Mouse (Mus musculus) intestine, postnatal 0 days (tissue): ENCODE measurements around the gene Fut2. TPM values are rescaled to one million over a fixed set of nuclear protein-coding genes. Genes with fewer than 3 reads are reported as not detected.

Source experiments
- ATAC-seq: fragments of 200-750 bp; cut with Nextera tagmentation; 2 replicates; pipeline ENCODE4 v1.8.0; 2017; ENCODE audit warnings: mild to moderate bottlenecking, moderate TSS enrichment, moderate library complexity
- H3K27ac ChIP-seq: fragments of 300-500 bp; sonication (generic); 2 replicates; pipeline ENCODE4 v1.5.1; 2014; ENCODE audit warnings: mild to moderate bottlenecking, low read depth, low read length, moderate library complexity
- H3K27me3 ChIP-seq: fragments of 300-500 bp; sonication (generic); replicated peaks from 2 replicates; pipeline ENCODE4 v1.6.1; 2014; ENCODE audit warnings: low read length, mixed read lengths; ENCODE audit not compliant: control insufficient read depth, insufficient read depth
- H3K36me3 ChIP-seq: fragments of 300-500 bp; sonication (generic); 2 replicates; pipeline ENCODE4 v1.6.1; 2014; ENCODE audit warnings: mild to moderate bottlenecking, moderate library complexity; ENCODE audit not compliant: control insufficient read depth, insufficient read depth
- H3K4me1 ChIP-seq: fragments of 300-500 bp; sonication (generic); replicated peaks from 2 replicates; pipeline ENCODE4 v1.6.1; 2014; ENCODE audit warnings: antibody characterized with exemption, low read length, mixed read lengths; ENCODE audit not compliant: control insufficient read depth, insufficient read depth
- H3K4me2 ChIP-seq: fragments of 300-500 bp; sonication (generic); replicated peaks from 2 replicates; pipeline ENCODE4 v1.6.1; 2014; ENCODE audit warnings: low read depth, mild to moderate bottlenecking, moderate library complexity
- H3K4me3 ChIP-seq: fragments of 300-500 bp; sonication (generic); 2 replicates; pipeline ENCODE4 v1.5.1; 2014; ENCODE audit warnings: low read depth, low read length
- H3K9ac ChIP-seq: fragments of 300-500 bp; sonication (generic); 2 replicates; pipeline ENCODE4 v1.6.1; 2014; ENCODE audit warnings: mild to moderate bottlenecking, low read depth, low read length
- H3K9me3 ChIP-seq: fragments of 300-500 bp; sonication (generic); 2 replicates; pipeline ENCODE4 v1.6.1; 2016; ENCODE audit warnings: mixed run types; ENCODE audit not compliant: control insufficient read depth
- CTCF ChIP-seq: sonication (generic); IDR thresholded peaks from 2 replicates; pipeline ENCODE4 v1.5.1; 2016; ENCODE audit warnings: low read depth, mild to moderate bottlenecking, control low read depth, antibody characterized with exemption, moderate library complexity
- WGBS: fragments of 180-500 bp; shearing (Covaris S2); extraction: QIAGEN DNeasy Blood & Tissue Kit; methylation state at CpG from one replicate; pipeline ENCODE4 v1.1.7; 2014; 5-methylcytosine and 5-hydroxymethylcytosine counted together
- polyA plus RNA-seq: library from polyadenylated mRNA; unstranded; fragments of >200 nt; fragmentation: Nextera tagmentation; extraction: Ambion mirVana; gene quantifications from 2 replicates; pipeline ENCODE4 v1.2.1, GENCODE M21; 2015

Gene Fut2
- 2.9 and 3.6 TPM in 2 replicates for polyA plus RNA-seq

- Histone ChIP-seq H3K9ac (no peak within 1 kb of the TSS), H3K4me3 (peak within 1 kb of the TSS; percentile 1; the same call in 1 of the 2 replicates)
- no peak; the same call in 1 of the 2 replicates for ATAC-seq
Observed at GRCm38 (mm10) chr7:45666161-45666560, at the start of gene Fut2. Gene Fut2, minus strand, starts transcription at chr7:45666394.

GRCm38 (mm10) chr7:45715090-45715708 is 49.0 kb upstream of the Fut2 start, which contains the start of gene Rpl18:
Gene Rpl18, plus strand, starts transcription at chr7:45715457.
- Histone ChIP-seq H3K9ac (peak within 1 kb of the TSS; percentile 86), H3K27ac (peak within 1 kb of the TSS; percentile 99), H3K36me3 (peaks cover 39% of the 10 kb centered on the region), H3K4me1 (peaks cover 21% of the 10 kb centered on the region; the same call in 1 of the 2 replicates), H3K4me3 (peak within 1 kb of the TSS; percentile 70), H3K27me3 (no peaks in the 10 kb centered on the region), H3K9me3 (no peaks in the 10 kb centered on the region), H3K4me2 (peak within 1 kb of the TSS; percentile 88)
- TF ChIP-seq CTCF, result 0 out of 2 replicates have a peak, but pooled peaks have one; percentile 20
- WGBS, result 4% methylated on average over 34 of the region's 34 CpGs
- peak; percentile 76 for ATAC-seq

More at GRCm38 (mm10) chr7:45666161-45666560, at the start of gene Fut2:
- no peaks in the 10 kb centered on the region for H3K4me1 ChIP-seq
- H3K4me2 ChIP-seq, result peak within 1 kb of the TSS; percentile 1; the same call in 1 of the 2 replicates
- peaks cover 51% of the 10 kb centered on the region for H3K27me3 ChIP-seq
- no peaks in the 10 kb centered on the region for H3K9me3 ChIP-seq
- H3K36me3 ChIP-seq, result no peaks in the 10 kb centered on the region
- 47% methylated on average over 7 of the region's 7 CpGs for WGBS
- no peak for TF ChIP-seq CTCF
- H3K27ac ChIP-seq, result no peak within 1 kb of the TSS

- peak overlapping the region; percentile 99 for H3K27ac ChIP-seq
- H3K4me2 ChIP-seq, result peak overlapping the region; percentile 88
- no peak for TF ChIP-seq CTCF
- no peaks in the 10 kb centered on the region for H3K9me3 ChIP-seq
- WGBS, result 5% methylated on average over 14 of the region's 14 CpGs
- H3K36me3 ChIP-seq, result peaks cover 38% of the 10 kb centered on the region; the same call in 1 of the 2 replicates
- H3K9ac ChIP-seq, result peak overlapping the region; percentile 86
- H3K4me3 ChIP-seq, result peak overlapping the region; percentile 70
- H3K27me3 ChIP-seq, result no peaks in the 10 kb centered on the region
- peak; percentile 77 for ATAC-seq
- peaks cover 26% of the 10 kb centered on the region; the same call in 1 of the 2 replicates for H3K4me1 ChIP-seq
Observed at GRCm38 (mm10) chr7:45714630-45715089, 48.5 kb upstream of the Fut2 start.

GRCm38 (mm10) chr7:45713881-45714520 is 47.8 kb upstream of the Fut2 start:
- H3K36me3 ChIP-seq, result peaks cover 31% of the 10 kb centered on the region; the same call in 1 of the 2 replicates
- peak overlapping the region; percentile 70 for H3K4me3 ChIP-seq
- no peaks in the 10 kb centered on the region for H3K9me3 ChIP-seq
- H3K4me2 ChIP-seq, result peak overlapping the region; percentile 88
- no peaks in the 10 kb centered on the region for H3K27me3 ChIP-seq
- 46% methylated on average over 6 of the region's 6 CpGs for WGBS
- H3K4me1 ChIP-seq, result peaks cover 31% of the 10 kb centered on the region; the same call in 1 of the 2 replicates
- H3K9ac ChIP-seq, result peak overlapping the region; percentile 86
- no peak for TF ChIP-seq CTCF
- ATAC-seq, result no peak
- peak overlapping the region; percentile 99 for H3K27ac ChIP-seq

GRCm38 (mm10) chr7:45713396-45713795 is 47.2 kb upstream of the Fut2 start:
- TF ChIP-seq CTCF, result no peak
- H3K4me3 ChIP-seq, result peak overlapping the region; percentile 70
- peak overlapping the region; percentile 86; the same call in 1 of the 2 replicates for H3K9ac ChIP-seq
- peak overlapping the region; percentile 88 for H3K4me2 ChIP-seq
- ATAC-seq, result no peak
- peak overlapping the region; percentile 99 for H3K27ac ChIP-seq
- H3K9me3 ChIP-seq, result no peaks in the 10 kb centered on the region
- WGBS, result 59% methylated on average over 16 of the region's 16 CpGs
- peaks cover 31% of the 10 kb centered on the region; the same call in 1 of the 2 replicates for H3K36me3 ChIP-seq
- H3K4me1 ChIP-seq, result peaks cover 37% of the 10 kb centered on the region
- no peaks in the 10 kb centered on the region for H3K27me3 ChIP-seq
